Mouse (Mus musculus) inflammation-experienced regulatory T-cells, adult 6 months (primary cell): ENCODE measurements around the gene Ermard. TPM values are rescaled to one million over a fixed set of nuclear protein-coding genes. Genes with fewer than 3 reads are reported as not detected.
"Not testable (repeated sequence)": the region's sequence is repeated elsewhere in the genome, so short reads cannot be mapped to it uniquely, and the experiment has no call there.

Source experiments
- ATAC-seq: one replicate; pipeline ENCODE4 v1.8.0; 2017
- polyA plus RNA-seq, 3 experiments: library from polyadenylated mRNA; unstranded; fragments of 100-300 nt; shearing (Covaris generic); gene quantifications; one replicate each; pipeline ENCODE4 v1.2.1; 2017

The Ermard gene
- polyA plus RNA-seq: 100 to 1,000 TPM in 2 of 3 experiments, 10 to 100 TPM in 1; 86.6 to 207 (median 188) TPM

DNA sequence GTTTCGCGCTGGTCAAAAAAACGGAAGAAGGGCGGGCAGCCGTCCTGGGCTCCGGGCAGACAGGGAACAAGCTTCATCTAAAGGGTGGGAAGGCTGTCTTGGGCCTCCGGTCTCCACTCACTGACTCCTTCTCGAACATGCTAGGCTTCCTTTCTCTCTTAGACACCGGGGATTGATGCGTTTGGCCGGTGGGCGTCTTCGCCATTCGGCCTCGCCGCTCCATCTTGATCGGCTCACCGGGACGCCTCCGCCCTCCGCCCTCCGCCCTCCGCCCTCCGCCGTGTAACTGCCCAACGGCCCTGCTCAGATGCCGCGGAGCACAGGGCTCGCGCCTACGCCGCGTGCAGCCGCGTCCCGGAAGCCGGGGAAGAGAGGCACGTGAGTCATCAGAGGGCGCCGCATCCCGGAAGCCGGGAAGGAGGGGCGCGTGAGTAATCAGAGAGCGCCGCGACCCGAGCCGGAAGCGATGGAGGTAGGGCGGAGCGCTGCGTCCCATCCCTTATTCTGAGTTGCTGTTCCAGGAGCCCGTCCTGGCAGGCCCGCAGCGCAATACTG, at the start of gene Ermard, which contains the start of the genes Tcte3 and Gm3448:
TSS of gene Ermard (plus strand) at position 34 of the 555 bp plus-strand sequence.
TSS of gene Tcte3 (minus strand) at position 314 of the 555 bp plus-strand sequence.
TSS of gene Gm3448 (minus strand) at position 363 of the 555 bp plus-strand sequence.
- peak; percentile 93 for ATAC-seq

DNA sequence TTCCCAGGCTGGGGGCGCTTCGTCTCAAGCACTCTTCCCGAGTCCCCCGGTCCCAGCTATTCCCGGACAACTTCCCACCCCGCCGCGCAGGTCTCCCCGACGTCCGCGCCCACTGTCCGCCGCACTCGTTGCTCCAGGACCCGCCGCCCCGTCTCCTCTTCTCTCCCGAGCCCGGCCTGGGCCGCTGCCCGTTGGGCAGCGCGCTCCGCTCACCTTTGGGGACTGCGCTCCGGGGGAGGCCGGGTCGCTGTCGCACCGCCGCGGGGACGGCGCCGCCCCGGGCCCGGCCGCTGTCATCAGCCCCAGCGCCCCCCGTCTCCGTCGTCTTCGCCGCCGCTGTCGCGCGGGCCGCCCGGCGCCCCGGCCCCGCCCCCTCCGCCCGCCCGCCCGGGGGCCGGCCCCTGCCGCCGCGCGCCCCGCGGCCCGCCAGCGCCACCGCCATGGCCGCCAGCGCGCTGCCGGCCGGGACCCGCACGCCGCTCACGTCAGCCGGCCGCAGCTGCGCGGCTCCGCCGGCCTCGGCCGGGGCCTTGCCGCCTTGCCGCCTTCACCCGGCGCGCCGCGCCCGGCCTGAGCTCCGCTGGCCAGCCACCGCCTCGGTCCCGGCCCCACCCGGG, 48.4 kb upstream of the Ermard start:
- ATAC-seq: peak; percentile 60

- ATAC-seq: peak; percentile 55
Measured at GRCm38 (mm10) chr17:14993139-14993832, 47.7 kb upstream of the Ermard start.

- not testable (repeated sequence) for ATAC-seq
Measured at GRCm38 (mm10) chr17:14994140-14994539, 46.9 kb upstream of the Ermard start.

DNA sequence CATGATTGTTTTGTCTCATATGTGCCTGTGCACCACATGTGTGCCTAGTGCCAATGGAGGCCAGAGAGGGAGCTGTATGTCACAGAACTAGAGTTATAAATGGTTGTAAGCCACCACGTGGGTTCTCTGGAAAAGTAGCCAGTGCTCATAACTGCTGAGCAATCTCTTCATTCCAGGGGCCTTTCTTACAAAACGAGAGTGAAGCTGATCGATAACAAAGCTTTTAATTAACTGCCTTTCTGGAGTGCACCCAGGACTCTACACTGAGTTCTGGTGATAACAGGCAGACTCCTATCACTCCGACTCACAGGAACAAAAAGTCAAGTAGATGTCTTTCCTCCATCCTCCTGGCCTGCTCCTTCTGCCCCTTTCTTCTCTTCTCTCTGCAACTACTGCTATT, 41.0 kb upstream of the Ermard start:
- ATAC-seq: not testable (repeated sequence)

DNA sequence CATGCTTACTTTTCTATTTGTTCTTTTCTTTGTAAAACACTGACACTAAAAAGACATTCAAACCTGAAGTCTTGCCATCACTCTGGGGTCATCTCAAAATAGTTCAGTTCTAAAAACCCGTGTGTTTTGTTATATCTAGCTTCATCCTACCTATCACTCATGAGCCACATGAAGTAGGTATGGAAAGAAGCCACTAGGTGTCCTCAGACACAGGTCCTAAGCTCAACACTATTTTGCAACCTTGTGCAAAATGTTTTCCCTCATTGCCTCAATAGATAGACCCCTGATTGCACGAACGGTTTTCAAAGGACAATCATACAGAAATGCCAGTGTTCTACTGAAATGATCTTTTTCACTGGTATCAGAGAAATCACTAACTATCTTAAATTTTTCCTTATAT, 31.9 kb upstream of the Ermard start:
- peak; percentile 70 for ATAC-seq

GRCm38 (mm10) chr17:15009706-15010413, 31.1 kb upstream of the Ermard start, which contains the start of gene Gm3435:
TSS of gene Gm3435 (plus strand) at chr17:15010176.
- peak; percentile 92 for ATAC-seq

DNA sequence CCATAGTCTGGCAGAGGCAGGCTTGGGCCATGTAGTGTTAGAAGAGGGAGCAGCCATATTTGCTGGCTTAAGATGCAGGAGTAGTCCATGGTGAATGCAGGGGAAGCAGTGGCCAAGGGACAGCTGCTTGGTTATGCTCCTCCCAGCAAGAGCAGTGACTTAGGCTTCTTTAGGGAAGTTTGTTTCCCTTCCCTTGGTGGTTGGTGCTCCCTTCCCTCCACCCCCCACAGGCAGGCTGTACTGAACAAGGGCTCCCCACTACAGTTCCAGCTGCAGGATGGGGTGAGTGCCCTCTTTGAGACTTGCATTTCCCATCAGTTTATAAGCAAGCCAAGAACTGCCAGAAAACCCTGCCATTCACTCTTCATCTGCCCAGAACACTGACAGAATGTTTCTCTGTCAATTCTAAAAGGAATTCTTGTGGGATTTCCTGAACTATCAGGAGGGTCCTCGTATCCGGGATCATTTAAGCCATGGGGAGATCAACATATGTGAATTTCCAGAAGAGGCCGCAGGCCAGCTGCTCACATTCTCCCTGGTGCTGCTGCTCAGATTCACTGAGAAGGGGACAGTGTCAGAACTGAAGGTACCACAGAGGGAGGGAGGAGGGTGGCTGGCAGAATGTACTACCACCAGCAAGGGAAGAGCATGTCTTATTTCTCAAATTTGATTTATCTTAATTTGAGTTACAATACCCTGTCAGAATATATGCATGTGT, 19.3 kb upstream of the Ermard start:
- not testable (repeated sequence) for ATAC-seq

- ATAC-seq: peak; percentile 66
Measured at GRCm38 (mm10) chr17:15023878-15024492, 17.0 kb upstream of the Ermard start.

- peak; percentile 53 for ATAC-seq
Measured at GRCm38 (mm10) chr17:15024502-15025193, 16.4 kb upstream of the Ermard start.

- not testable (repeated sequence) for ATAC-seq
Measured at GRCm38 (mm10) chr17:15025513-15025912, 15.5 kb upstream of the Ermard start.

DNA sequence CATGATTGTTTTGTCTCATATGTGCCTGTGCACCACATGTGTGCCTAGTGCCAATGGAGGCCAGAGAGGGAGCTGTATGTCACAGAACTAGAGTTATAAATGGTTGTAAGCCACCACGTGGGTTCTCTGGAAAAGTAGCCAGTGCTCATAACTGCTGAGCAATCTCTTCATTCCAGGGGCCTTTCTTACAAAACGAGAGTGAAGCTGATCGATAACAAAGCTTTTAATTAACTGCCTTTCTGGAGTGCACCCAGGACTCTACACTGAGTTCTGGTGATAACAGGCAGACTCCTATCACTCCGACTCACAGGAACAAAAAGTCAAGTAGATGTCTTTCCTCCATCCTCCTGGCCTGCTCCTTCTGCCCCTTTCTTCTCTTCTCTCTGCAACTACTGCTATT, 9.6 kb upstream of the Ermard start:
- ATAC-seq: not testable (repeated sequence)

DNA sequence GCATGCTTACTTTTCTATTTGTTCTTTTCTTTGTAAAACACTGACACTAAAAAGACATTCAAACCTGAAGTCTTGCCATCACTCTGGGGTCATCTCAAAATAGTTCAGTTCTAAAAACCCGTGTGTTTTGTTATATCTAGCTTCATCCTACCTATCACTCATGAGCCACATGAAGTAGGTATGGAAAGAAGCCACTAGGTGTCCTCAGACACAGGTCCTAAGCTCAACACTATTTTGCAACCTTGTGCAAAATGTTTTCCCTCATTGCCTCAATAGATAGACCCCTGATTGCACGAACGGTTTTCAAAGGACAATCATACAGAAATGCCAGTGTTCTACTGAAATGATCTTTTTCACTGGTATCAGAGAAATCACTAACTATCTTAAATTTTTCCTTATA, 553 bp upstream of the Ermard start:
- ATAC-seq: peak; percentile 71

GRCm38 (mm10) chr17:15050338-15050737, 9.3 kb downstream of the Ermard start:
- ATAC-seq: not testable (repeated sequence)

DNA sequence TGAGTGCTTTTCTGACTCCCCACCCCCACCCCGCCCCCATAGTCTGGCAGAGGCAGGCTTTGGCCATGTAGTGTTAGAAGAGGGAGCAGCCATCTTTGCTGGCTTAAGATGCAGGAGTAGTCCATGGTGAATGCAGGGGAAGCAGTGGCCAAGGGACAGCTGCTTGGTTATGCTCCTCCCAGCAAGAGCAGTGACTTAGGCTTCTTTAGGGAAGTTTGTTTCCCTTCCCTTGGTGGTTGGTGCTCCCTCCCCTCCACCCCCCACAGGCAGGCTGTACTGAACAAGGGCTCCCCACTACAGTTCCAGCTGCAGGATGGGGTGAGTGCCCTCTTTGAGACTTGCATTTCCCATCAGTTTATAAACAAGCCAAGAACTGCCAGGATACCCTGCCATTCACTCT, 11.8 kb downstream of the Ermard start:
- not testable (repeated sequence) for ATAC-seq

DNA sequence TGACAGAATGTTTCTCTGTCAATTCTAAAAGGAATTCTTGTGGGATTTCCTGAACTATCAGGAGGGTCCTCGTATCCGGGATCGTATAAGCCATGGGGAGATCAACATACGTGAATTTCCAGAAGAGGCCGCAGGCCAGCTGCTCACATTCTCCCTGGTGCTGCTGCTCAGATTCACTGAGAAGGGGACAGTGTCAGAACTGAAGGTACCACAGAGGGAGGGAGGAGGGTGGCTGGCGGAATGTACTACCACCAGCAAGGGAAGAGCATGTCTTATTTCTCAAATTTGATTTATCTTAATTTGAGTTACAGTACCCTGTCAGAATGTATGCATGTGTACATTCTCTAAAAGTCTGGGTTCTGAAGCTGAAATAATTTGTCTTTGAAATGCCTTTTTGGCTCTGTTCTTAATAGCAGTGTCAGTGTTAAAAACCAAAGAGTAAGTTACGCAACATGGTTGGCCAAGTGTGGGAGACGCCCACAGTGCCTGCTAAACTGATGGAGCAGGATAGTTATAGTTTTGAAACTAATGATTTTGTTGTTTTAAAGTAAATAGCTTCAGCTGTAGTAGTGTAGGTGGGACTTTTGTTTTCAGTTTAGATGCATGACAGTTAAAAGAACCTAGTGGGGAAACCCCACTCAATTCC, 12.3 kb downstream of the Ermard start:
- not testable (repeated sequence) for ATAC-seq

GRCm38 (mm10) chr17:15053829-15054200, 12.8 kb downstream of the Ermard start:
- not testable (repeated sequence) for ATAC-seq

GRCm38 (mm10) chr17:15055925-15056324, 14.9 kb downstream of the Ermard start:
- no peak for ATAC-seq

DNA sequence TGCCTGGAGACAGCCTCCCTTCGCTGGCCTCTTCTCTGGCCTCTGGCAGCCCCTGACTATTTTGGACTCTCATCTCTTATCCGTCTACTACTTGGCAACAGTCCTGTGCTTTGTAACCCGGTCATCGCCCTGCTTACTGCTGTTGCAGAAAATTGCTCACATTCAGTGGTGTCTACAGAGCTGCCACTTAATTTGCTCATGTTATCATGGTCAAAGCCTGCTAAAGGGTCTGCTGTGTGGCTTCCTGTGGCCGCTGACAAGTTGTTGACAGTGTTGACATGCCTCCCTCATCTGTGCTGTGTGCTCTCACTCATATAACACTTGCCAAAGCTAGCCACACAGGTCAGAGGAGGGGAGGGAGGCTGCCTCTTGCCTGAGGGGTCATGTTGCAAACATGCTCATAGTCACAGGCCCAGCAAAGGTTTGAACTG, 17.2 kb downstream of the Ermard start:
- ATAC-seq: no peak

GRCm38 (mm10) chr17:15059646-15060045, 18.6 kb downstream of the Ermard start:
- ATAC-seq: no peak
